Mouse (Mus musculus): ENCODE results near the gene Itgam. TPM values are rescaled to one million over a fixed set of nuclear protein-coding genes. Genes with fewer than 3 reads are reported as not detected.

Gene Itgam
- polyA plus RNA-seq, 1 experiment from 2014 or later = 0.54 TPM

GRCm38 (mm10) chr7:128114371-128115105 is 52.1 kb downstream of the Itgam start:
- 94% methylated on average over 11 of the region's 11 CpGs for WGBS
- no peak overlapping the region for H3K9ac ChIP-seq
- H3K27ac ChIP-seq = no peak overlapping the region
- no peak overlapping the region for H3K4me3 ChIP-seq (replicated peaks)
- no peaks in the 10 kb centered on the region for H3K9me3 ChIP-seq
- no peaks in the 10 kb centered on the region for H3K36me3 ChIP-seq (replicated peaks)
- no peaks in the 10 kb centered on the region for H3K27me3 ChIP-seq
- no peaks in the 10 kb centered on the region for H3K4me1 ChIP-seq
- H3K4me2 ChIP-seq = no peak overlapping the region
- no peak for ATAC-seq (ENCODE audit: low FRiP score)

- no peaks in the 10 kb centered on the region for H3K4me1 ChIP-seq
- ATAC-seq (ENCODE audit: low FRiP score) = no peak
- WGBS = 76% methylated on average over 5 of the region's 5 CpGs
Observed at GRCm38 (mm10) chr7:128115211-128115958, 52.9 kb downstream of the Itgam start.

GRCm38 (mm10) chr7:128116396-128116795 is 54.0 kb downstream of the Itgam start:
- Histone ChIP-seq H3K9me3 (no peaks in the 10 kb centered on the region), H3K27me3 (no peaks in the 10 kb centered on the region), H3K9ac (no peak overlapping the region), H3K27ac (no peak overlapping the region), H3K36me3 (replicated peaks) (no peaks in the 10 kb centered on the region), H3K4me2 (no peak overlapping the region), H3K4me3 (replicated peaks) (no peak overlapping the region), H3K4me1 (no peaks in the 10 kb centered on the region)
- WGBS = 98% methylated on average over 5 of the region's 5 CpGs
- no peak for ATAC-seq (ENCODE audit: low FRiP score)

More at GRCm38 (mm10) chr7:128115211-128115958, 52.9 kb downstream of the Itgam start:
- Histone ChIP-seq H3K36me3 (replicated peaks) (no peaks in the 10 kb centered on the region), H3K4me3 (replicated peaks) (no peak overlapping the region), H3K27ac (no peak overlapping the region), H3K9ac (no peak overlapping the region), H3K4me2 (no peak overlapping the region), H3K9me3 (no peaks in the 10 kb centered on the region), H3K27me3 (no peaks in the 10 kb centered on the region)

DNA sequence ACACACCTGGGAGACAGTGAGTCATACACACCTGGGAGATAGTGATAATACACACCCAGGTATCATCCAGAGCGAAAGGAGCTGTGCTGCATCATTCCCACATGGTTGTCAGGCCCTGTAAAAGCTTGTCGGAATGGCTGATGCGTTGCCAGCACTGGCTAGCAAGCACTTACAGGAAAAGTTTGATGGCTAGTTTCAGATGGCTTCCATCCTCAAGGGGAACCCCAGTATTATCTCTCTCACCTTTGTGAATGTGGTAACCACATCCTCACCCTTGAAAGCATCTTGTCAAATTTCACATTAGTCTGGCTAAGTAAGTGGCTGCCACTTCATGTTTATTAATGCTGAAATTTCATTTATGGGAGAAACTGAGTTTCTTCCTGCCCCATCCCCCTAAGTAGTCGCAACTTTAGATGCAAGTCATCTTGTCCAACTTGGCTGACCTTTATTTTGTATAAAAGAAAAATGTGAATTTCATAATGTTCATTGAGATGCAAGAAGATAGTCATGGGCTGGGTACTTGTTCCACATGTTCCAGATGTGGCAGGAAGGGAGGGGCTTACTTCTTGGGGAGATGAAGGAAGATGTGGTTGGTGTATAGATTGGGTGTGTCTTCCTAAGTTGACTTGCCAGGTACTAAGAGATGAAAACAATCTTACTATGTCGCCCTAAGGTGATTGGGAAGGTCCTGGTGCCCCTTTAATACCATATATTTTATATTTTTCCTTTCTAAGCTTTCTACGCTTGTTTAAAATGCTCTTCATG is 57.5 kb downstream of the Itgam start:
- H3K36me3 ChIP-seq (replicated peaks) = no peaks in the 10 kb centered on the region
- H3K4me3 ChIP-seq (replicated peaks) = no peak overlapping the region
- no peaks in the 10 kb centered on the region for H3K9me3 ChIP-seq
- H3K27ac ChIP-seq = no peak overlapping the region
- no peaks in the 10 kb centered on the region for H3K27me3 ChIP-seq
- H3K4me2 ChIP-seq = no peak overlapping the region
- no peak for ATAC-seq (ENCODE audit: low FRiP score)
- 88% methylated on average over 6 of the region's 6 CpGs for WGBS
- H3K9ac ChIP-seq = no peak overlapping the region
- H3K4me1 ChIP-seq = no peaks in the 10 kb centered on the region

- H3K27ac ChIP-seq = no peak within 1 kb of the TSS
- no peaks in the 10 kb centered on the region for H3K4me1 ChIP-seq
- WGBS = 87% methylated on average over 8 of the region's 8 CpGs
- H3K36me3 ChIP-seq (replicated peaks) = no peaks in the 10 kb centered on the region
- H3K9me3 ChIP-seq = no peaks in the 10 kb centered on the region
- H3K27me3 ChIP-seq = no peaks in the 10 kb centered on the region
- no peak within 1 kb of the TSS for H3K9ac ChIP-seq
- no peak for ATAC-seq (ENCODE audit: low FRiP score)
- no peak within 1 kb of the TSS for H3K4me3 ChIP-seq (replicated peaks)
- H3K4me2 ChIP-seq = no peak within 1 kb of the TSS
Observed at GRCm38 (mm10) chr7:128128741-128129720, 66.6 kb downstream of the Itgam start, which contains the start of gene Itgax. TSS of gene Itgax (plus strand) at chr7:128129547.

DNA sequence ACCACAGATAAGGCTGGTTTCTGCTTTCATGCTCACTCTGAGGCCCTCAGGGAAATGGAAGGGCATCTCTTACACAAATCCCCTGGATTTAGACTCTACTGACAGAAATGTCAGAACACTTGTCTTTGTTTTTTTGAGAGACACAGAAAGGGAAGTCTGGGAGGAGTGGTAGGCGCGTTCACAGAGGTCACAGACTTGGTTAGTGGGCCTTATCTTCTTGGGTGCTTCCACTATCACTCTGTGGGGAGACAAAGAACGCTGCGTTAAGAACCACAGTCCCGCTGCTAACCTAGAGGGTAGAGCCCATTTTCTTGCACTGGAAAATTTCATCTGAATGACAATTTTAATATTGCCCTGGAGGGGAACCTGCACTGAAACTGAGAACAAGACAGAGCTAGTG is 69.7 kb downstream of the Itgam start:
- 91% methylated on average over 5 of the region's 5 CpGs for WGBS
- ATAC-seq (ENCODE audit: low FRiP score) = no peak
- no peak overlapping the region for H3K27ac ChIP-seq
- H3K4me3 ChIP-seq (replicated peaks) = no peak overlapping the region
- H3K9ac ChIP-seq = no peak overlapping the region
- H3K4me2 ChIP-seq = no peak overlapping the region
- H3K9me3 ChIP-seq = no peaks in the 10 kb centered on the region
- H3K4me1 ChIP-seq = no peaks in the 10 kb centered on the region
- H3K36me3 ChIP-seq (replicated peaks) = no peaks in the 10 kb centered on the region
- no peaks in the 10 kb centered on the region for H3K27me3 ChIP-seq

DNA sequence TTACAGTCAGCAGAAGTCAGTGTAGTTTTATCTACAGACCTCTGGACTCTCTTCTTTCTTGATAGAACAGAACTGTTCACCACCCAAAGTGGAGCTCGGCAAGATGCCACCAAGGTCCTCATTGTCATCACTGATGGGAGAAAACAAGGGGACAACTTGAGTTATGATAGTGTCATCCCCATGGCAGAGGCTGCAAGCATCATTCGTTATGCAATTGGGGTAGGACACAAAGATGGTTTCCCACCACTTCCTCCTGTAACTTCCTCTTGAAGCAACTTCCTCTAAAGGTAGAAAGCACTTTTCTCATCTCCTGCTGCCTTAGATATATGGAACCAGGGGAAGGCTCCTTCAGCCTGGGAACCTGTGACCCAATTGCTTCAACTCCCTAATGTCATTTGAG is 71.2 kb downstream of the Itgam start:
- WGBS = 90% methylated on average over 2 of the region's 2 CpGs
- no peaks in the 10 kb centered on the region for H3K4me1 ChIP-seq
- H3K27ac ChIP-seq = no peak overlapping the region
- H3K9me3 ChIP-seq = no peaks in the 10 kb centered on the region
- H3K27me3 ChIP-seq = no peaks in the 10 kb centered on the region
- ATAC-seq (ENCODE audit: low FRiP score) = no peak
- no peak overlapping the region for H3K4me3 ChIP-seq (replicated peaks)
- H3K9ac ChIP-seq = no peak overlapping the region
- no peaks in the 10 kb centered on the region for H3K36me3 ChIP-seq (replicated peaks)
- no peak overlapping the region for H3K4me2 ChIP-seq

DNA sequence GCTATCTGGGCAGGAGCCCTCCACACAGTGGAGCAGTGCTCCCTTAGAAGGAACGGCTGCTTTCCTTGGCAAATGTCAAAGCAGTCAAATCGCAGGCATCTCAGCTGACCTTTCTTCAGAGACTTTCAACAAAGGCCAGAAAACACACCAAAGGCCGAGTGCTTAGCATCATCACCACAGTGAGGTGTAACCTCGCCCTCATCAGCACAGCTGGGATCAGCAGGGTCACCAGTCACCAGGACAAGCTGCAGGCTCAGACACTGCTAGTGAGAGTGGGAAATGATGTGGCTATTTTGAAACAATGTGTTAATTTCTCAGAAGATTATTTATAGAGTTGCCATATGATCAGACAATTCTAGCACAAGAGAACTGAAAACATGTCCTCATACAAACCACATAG is 74.5 kb downstream of the Itgam start:
- H3K27me3 ChIP-seq = no peaks in the 10 kb centered on the region
- H3K9ac ChIP-seq = no peak overlapping the region
- ATAC-seq (ENCODE audit: low FRiP score) = no peak
- H3K4me1 ChIP-seq = no peaks in the 10 kb centered on the region
- H3K27ac ChIP-seq = no peak overlapping the region
- no peak overlapping the region for H3K4me2 ChIP-seq
- no peaks in the 10 kb centered on the region for H3K36me3 ChIP-seq (replicated peaks)
- H3K4me3 ChIP-seq (replicated peaks) = no peak overlapping the region
- no peaks in the 10 kb centered on the region for H3K9me3 ChIP-seq
- WGBS = 63% methylated on average over 4 of the region's 4 CpGs

GRCm38 (mm10) chr7:128139611-128140010 is 77.2 kb downstream of the Itgam start:
- H3K4me2 ChIP-seq = no peak overlapping the region
- no peaks in the 10 kb centered on the region for H3K36me3 ChIP-seq (replicated peaks)
- no peak overlapping the region for H3K27ac ChIP-seq
- H3K9me3 ChIP-seq = no peaks in the 10 kb centered on the region
- H3K4me3 ChIP-seq (replicated peaks) = no peak overlapping the region
- H3K4me1 ChIP-seq = no peaks in the 10 kb centered on the region
- ATAC-seq (ENCODE audit: low FRiP score) = no peak
- H3K9ac ChIP-seq = no peak overlapping the region
- WGBS = 94% methylated on average over 6 of the region's 6 CpGs
- no peaks in the 10 kb centered on the region for H3K27me3 ChIP-seq

GRCm38 (mm10) chr7:128150970-128151369 is 88.5 kb downstream of the Itgam start:
- no peak overlapping the region for H3K4me3 ChIP-seq (replicated peaks)
- no peaks in the 10 kb centered on the region for H3K4me1 ChIP-seq
- H3K27me3 ChIP-seq = no peaks in the 10 kb centered on the region
- ATAC-seq (ENCODE audit: low FRiP score) = no peak
- no peaks in the 10 kb centered on the region for H3K36me3 ChIP-seq (replicated peaks)
- WGBS = 90% methylated on average over 8 of the region's 8 CpGs
- no peak overlapping the region for H3K4me2 ChIP-seq
- H3K9me3 ChIP-seq = no peaks in the 10 kb centered on the region
- no peak overlapping the region for H3K9ac ChIP-seq
- no peak overlapping the region for H3K27ac ChIP-seq

GRCm38 (mm10) chr7:128154076-128154475 is 91.6 kb downstream of the Itgam start, which contains the start of gene Itgad:
TSS of gene Itgad (plus strand) at chr7:128154376.
- no peak within 1 kb of the TSS for H3K9ac ChIP-seq
- no peaks in the 10 kb centered on the region for H3K36me3 ChIP-seq (replicated peaks)
- no peaks in the 10 kb centered on the region for H3K9me3 ChIP-seq
- H3K27ac ChIP-seq = no peak within 1 kb of the TSS
- no peak within 1 kb of the TSS for H3K4me2 ChIP-seq
- ATAC-seq (ENCODE audit: low FRiP score) = no peak
- H3K4me1 ChIP-seq = no peaks in the 10 kb centered on the region
- no peaks in the 10 kb centered on the region for H3K27me3 ChIP-seq
- H3K4me3 ChIP-seq (replicated peaks) = no peak within 1 kb of the TSS
- WGBS = 94% methylated on average over 21 of the region's 21 CpGs

All from forebrain, embryonic 12.5 days (tissue).